Mouse (Mus musculus): ENCODE measurements at regions not wholly inside any gene's neighbourhood (a gene's known extent, or its start where the extent isn't known, plus 50 kb on each side); places are given as distances from the start of the nearest gene placed in this dataset.

DNA sequence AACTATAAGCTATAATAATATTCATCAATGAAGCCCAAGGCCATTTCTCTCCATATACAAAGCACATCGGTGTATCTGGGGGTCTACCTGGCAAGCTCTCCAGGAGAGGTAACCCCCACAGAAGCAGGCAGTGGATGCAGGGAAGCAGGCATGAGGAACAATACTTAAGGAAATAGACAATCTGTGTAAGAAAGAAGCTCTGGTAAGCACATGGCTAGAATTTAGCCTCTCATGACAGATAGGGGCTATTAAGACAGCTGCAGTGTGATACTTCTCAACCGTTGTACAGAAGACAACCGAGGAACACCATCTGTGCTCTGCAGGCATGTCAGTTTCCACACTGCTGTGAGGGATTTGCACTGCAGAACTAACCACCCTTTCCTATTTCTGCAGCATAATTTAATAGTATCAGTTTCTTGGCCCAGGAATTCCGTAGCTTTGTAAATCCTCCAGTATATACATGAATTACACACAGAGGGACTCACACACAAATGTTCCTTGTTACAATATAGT lies 108.1 kb upstream of the Lpar1 start:
- no peak for ATAC-seq (ENCODE audit: low TSS enrichment)

GRCm38 (mm10) chr4:58660511-58660910 lies 106.8 kb upstream of the Lpar1 start:
- no peak for ATAC-seq (ENCODE audit: low TSS enrichment)

DNA sequence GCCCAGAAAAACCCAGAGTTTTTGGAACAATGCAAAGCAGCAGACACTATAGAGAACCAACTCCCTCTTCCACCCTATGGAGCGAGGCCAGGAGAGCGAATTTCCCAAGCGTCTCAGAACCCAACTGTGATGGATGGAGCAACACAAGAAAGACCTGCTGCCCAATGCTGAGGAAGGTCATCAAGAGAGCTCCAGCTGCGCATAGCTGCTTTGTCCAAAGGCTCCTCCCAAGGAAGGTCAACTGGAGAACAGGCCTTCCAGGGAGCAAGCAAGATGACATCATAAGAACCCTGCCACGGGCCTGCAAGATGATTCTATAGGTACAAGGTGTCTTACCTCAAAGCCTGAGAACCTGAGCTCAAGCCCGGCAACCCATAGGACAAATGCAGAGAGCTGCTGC lies 104.5 kb upstream of the Lpar1 start:
- no peak for ATAC-seq (ENCODE audit: low TSS enrichment)

- ATAC-seq (ENCODE audit: low TSS enrichment): no peak
These were observed 94.1 kb upstream of the Lpar1 start for GRCm38 (mm10) chr4:58647761-58648295.

DNA sequence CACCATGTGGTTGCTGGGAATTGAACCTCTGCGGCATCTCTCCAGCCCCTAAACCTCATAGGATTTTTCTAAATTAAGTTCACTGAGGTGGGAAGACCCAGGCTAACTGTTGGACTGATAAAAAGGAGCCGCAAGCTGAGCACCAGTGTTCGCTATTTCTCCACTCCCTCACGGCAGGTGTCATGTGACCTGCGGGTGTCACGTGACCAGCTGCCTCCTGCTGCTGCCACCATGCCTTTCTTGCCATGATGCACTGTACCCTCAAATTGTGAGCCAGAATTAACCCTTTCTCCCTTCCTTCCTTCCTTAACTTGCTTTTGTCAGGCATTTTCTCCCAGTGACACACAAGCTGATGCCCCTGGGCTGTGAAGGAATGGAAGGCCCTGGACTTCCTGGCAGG lies 93.1 kb upstream of the Lpar1 start:
- no peak for ATAC-seq (ENCODE audit: low TSS enrichment)

GRCm38 (mm10) chr4:58643371-58643770 lies 89.7 kb upstream of the Lpar1 start:
- ATAC-seq (ENCODE audit: low TSS enrichment): peak; percentile 52; the same call in 1 of the 2 replicates

DNA sequence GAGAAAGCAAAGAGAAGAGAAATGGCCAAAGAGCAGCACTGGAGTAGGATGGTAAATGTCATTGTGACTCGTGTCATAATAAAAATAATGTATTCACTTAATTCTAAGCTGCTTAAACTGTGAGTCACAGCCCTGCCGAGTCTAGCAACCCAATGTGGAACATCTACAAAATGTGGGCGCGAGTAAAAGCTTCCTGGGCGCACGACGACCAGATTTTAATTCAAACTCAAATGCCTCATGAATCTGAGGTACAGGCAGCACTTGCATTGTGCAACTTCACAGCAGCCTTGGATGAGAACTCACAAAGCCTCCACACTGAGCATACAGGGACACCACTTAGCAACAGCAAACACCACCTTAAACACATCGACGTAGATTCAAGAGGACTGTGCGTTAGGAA lies 88.5 kb upstream of the Lpar1 start:
- ATAC-seq (ENCODE audit: low TSS enrichment): peak; percentile 87

DNA sequence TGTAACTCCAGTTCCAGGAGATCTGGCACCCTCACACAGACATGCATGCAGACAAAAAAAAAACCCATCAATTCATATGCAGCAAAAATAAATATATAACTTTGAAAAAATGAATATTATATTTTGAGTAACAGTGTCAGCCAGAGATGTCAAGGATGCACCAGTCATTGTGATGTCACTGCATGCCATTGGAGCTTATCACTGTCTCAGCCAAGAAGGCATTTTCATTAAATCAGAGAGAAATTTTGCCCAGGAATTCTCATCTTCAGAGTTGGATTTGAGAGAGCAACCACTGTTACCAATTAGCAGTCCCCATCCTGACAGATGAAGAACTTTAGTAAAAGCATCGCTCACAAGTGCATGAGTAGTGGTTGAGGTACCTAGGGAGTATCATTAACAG lies 79.0 kb upstream of the Lpar1 start:
- ATAC-seq (ENCODE audit: low TSS enrichment): no peak

DNA sequence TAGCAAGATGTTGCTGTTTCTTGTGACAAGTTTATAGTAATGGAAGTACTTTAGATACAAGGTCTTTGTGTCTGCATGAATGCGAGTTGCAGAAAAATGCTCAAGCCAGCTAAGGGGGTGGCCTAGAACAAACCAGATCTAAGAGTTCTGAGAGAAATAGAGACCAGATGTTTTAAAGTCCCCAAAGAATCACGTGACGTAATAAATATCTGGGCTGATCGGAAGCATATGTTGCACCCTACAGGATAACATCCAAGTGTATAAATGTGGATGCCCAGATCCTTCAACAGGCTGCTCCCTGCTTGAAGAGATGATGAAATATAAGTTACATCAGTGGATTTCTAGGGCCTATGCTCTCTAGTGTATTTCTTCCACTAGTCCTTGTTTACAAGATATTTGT lies 77.7 kb upstream of the Lpar1 start:
- no peak for ATAC-seq (ENCODE audit: low TSS enrichment)

- no peak for ATAC-seq (ENCODE audit: low TSS enrichment)
These were observed 73.3 kb upstream of the Lpar1 start for GRCm38 (mm10) chr4:58627021-58627420.

- ATAC-seq (ENCODE audit: low TSS enrichment): no peak
These were observed 70.4 kb upstream of the Lpar1 start for GRCm38 (mm10) chr4:58624059-58624458.

- ATAC-seq (ENCODE audit: low TSS enrichment): no peak
These were observed 66.9 kb upstream of the Lpar1 start for GRCm38 (mm10) chr4:58620641-58621040.

DNA sequence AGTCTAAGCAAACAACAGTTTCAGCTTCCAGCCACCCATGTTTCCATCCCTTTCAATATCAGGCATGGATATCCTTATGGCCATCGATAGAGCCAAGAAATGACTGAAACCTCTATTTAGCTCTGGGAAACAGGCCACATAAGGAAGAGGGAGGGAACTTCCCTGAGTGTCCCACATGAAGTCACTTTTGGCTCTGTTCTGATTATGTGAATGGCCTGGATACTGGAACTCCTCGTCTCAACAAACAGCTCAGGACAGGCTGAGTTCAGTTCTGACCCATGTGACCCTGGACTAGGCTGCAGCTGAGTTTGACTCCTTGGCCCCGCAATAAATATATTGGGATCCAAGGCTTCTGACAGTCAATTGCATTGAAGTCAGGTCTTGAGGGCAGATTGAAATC lies 63.6 kb upstream of the Lpar1 start:
- no peak for ATAC-seq (ENCODE audit: low TSS enrichment)

- no peak for ATAC-seq (ENCODE audit: low TSS enrichment)
These were observed 59.8 kb upstream of the Lpar1 start for GRCm38 (mm10) chr4:58613536-58613935.

DNA sequence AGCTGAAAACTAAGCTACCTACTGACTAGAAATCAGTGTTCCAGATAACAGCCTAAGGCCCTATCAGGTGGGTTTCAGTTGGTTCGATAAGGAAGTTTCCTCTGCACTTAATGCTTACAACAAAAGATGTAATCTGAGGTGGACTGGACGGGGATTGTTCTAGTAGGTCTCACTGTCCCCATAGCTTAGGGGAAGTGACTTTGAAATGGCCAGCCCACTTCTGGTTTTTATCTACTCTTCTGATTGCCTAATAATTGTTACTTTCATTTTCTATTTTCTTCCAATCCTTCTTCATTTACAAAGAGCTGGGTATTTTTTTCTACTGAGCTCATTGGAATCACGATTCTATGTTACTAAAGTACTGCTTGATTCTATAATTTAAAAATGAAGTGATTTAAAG lies 59.3 kb upstream of the Lpar1 start:
- no peak for ATAC-seq (ENCODE audit: low TSS enrichment)

DNA sequence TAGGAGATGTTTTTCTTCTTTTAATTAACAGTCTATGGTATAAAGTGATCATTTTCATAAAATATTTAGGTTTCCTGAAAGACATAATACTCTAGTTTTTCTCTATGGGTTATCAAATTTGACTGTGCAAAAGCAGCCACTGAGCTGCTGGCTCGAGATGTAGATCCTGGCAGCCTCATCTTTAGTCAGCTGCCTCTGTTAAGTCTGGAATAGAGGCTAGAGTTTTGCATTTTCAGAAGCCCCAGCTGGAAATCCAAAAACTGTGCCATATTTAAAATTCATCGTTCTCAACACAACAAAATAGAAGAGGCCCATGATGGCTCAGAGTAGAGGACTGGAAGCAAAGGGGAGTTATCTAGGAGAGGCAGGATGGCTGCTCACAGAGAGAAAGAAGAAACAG lies 53.8 kb upstream of the Lpar1 start:
- peak; percentile 69 for ATAC-seq (ENCODE audit: low TSS enrichment)

DNA sequence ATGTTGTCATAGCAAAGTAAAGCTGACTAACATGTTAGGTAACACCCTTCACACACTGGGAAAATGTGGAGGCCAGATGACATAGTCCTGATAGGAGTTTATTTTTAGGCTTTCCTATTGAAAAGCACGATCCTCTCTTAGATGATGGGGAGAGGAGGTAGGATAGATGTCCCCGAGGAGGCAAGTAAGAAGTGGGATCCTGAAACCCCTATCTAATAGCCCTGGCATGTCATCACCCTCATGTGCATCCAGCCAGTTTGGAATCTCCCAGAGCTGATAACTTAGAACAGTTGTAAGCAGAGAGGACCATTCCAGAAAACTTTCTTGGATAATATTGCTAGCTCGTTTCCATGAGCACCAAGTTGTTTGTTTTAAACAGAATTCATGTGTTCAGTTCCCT lies 52.2 kb upstream of the Lpar1 start:
- ATAC-seq (ENCODE audit: low TSS enrichment): peak; percentile 44; the same call in 1 of the 2 replicates

Measured in frontal cortex, adult (tissue).